Mouse (Mus musculus) CD8-positive naive resting alpha-beta T cell, adult 2 months (primary cell): ENCODE results near the gene Prmt6.
A peak's percentile ranks its signal among the peaks of the same experiment; 100 is the strongest.

ENCODE experiments used
- DNase-seq, 2 experiments: peaks; one replicate each; pipeline ENCODE4 v3.0.0; 2022; ENCODE audit warnings: low read depth in 2 of 2, low spot score in 2 of 2

The Prmt6 gene

DNA sequence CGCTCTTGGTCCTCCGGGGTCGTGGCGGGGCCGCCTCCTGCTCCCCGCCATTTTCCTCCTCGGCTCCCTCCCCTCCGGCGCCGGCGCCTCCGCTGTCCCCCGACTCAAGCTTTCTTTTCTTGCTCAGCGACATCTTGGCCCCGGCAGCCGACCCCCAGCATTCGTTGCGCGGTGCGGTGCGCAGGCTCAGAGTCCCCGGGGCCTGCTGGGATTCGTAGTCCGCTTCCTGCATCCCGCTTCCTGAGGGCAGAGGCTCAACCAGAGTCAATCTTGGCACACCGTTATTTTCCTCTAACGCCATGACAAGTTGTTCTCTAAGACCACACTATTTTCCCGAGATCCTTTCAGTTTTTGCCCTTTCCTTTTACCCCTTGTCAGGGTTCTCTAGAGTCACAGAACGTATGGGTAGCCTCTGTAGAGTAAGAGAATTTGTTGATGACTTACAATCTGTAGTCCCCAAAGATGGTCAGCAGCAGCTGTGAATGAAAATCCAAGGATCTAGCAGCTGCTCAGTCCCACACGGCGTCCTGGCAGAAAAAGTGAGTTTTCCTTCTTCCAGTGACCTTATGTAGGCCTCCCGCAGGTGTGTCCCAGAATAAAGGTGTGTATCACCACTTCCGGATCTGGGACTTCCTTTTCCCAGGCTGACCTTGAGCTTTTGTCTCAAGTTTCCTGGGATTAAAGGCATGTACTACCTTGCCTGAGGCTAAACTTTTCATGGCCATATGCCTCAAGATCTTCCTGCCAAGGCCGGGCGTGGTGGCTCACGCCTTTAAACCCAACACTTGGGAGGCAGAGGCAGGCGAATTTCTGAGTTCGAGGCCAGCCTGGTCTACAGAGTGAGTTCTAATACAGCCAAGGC, at the start of gene Prmt6:
Gene Prmt6, minus strand, starts transcription at position 160 of the 862 bp plus-strand sequence.
- peak; percentile 74 to 80 for DNase-seq

GRCm38 (mm10) chr3:110290485-110291045, 39.8 kb upstream of the Prmt6 start:
- no peak for DNase-seq

- DNase-seq, result no peak
These were observed 31.9 kb upstream of the Prmt6 start for GRCm38 (mm10) chr3:110282651-110283050.

- DNase-seq, result no peak
These were observed 17.0 kb upstream of the Prmt6 start for GRCm38 (mm10) chr3:110267790-110268189.

DNA sequence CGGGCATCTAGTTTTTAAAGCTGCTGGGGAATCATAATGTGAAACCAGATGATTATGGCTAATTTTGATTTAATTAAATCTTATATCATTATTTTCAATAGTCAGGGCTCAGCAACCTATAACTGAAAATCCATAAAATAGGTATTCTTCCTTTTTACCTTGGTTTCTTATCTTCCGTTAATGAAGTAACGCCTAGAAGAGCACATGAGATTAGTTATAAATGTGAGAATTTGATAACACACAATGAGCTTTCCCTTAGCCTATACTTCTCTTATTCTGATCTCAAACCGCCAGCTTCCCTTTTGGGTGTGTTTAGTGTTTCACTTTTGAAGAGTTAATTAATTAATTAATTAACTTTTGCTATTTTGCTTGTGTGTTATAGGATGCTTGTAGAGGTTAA, 2.3 kb upstream of the Prmt6 start:
- no peak for DNase-seq

GRCm38 (mm10) chr3:110249891-110250838, 633 bp downstream of the Prmt6 start:
- DNase-seq, result peak; percentile 30 to 37

DNA sequence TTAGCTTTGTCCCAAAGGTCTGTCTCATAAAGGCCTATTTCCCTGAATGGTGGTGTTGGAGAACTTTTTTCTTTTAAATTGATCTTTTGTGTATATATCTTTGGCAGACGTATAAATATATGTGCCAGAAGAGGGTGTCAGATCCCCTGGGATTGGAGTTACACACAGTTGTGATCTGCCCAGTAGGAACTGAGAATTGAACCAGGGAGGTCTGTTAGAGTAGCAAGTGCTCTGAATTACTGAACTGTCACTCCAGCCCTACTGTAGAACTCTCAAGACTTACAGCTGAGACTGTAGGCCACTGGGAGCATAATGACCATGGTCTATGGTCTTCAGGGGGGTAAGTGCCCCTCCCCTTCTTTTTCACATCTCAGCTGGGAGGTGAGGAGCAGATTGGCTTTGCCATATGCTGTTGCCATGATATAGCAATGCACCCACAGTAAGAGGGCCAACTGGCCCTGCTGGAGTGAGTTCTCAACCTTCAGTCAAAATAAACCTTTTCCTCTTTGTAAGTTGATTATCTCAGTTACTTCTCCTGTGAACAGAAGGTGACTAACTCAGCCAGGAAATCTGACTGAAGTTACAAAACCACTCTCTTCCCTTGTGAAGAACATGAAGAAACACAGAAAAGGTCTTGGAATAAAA, 13.9 kb downstream of the Prmt6 start:
- DNase-seq, result no peak
